Comparison of ENCODE assay signal across 9 mouse cellular contexts in the genomic region with DNA sequence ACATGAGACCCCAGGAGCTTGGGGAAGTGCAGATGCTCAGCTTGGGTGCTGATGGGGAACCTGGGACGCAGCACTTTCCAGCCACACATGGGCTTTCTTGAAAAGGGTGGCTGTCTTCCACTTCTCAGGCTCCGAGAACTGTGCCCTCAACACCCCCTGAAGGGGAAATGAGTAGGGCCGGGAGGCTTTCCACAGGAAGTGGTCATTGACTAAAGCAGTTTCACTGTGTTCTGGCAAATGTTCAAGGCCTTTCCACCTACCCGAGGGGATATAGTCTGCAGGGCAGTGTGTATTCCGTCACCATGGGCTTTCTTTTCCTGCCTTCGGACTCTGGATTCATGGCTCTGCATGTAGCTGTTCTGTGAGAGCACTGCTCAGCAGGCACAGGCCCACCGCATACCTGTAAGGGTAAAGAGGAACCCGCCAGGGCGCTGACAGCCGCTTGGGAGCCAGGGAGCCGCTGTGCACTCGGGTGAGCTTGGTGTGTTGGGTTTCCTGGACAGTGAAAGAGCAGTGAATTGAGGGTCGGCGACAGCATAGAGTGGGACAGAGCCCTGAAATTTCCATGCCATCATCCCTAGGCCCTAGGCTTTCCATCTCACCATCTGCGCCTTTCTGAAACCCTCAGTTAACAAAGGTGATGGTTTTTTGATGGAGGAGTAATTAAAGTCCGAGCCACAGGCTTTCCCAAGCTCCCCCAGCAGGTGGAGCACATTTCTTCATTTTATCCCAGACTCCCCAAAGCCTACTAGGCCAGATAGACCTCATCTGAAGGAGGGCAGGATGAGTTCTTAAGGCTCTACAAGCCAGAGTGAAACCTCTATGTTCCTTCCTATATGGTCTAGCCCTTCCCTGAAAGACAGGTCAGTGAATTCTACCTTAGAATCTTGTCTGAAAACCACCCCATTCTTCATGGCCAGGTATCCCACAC. TPM values are rescaled to one million over a fixed set of nuclear protein-coding genes. Genes with fewer than 3 reads are reported as not detected.
A peak's percentile ranks its signal among the peaks of the same experiment; 100 is the strongest.
DNase-seq lines count a peak whose midpoint lies in the region; ATAC-seq lines count a peak whose summit lies in the region.
"Had no signal": no experiment of that assay in that cellular context is flagged by ENCODE, and none has a peak within 500 bp of the region (broad histone marks: within the 10 kb centered on the region; RNA-seq: fewer than 3 reads in every experiment).

A gene (plus strand): TSS at position 239 of the 931 bp plus-strand sequence.

- no peak within 1 kb of the TSS for H3K27ac ChIP-seq in neural tube, embryonic 11.5 days (ENCODE audit: low read depth, low read length)
- H3K27ac ChIP-seq in heart, embryonic 10.5 days = peak within 1 kb of the TSS; percentile 71

- H3K9ac ChIP-seq in neural tube, embryonic 11.5 days (ENCODE audit: low read length) = no peak within 1 kb of the TSS

- H3K9me3 ChIP-seq in neural tube, embryonic 11.5 days (ENCODE audit: control insufficient read depth, low read length) = no peaks in the 10 kb centered on the region
- H3K9me3 ChIP-seq in heart, embryonic 10.5 days = no peaks in the 10 kb centered on the region

- H3K4me1 ChIP-seq in neural tube, embryonic 11.5 days (ENCODE audit: control insufficient read depth, insufficient read depth, low read length) = peaks cover 5% of the 10 kb centered on the region; the same call in 1 of the 2 replicates
- peaks cover 25% of the 10 kb centered on the region for H3K4me1 ChIP-seq in heart, embryonic 10.5 days

- H3K36me3 ChIP-seq in neural tube, embryonic 11.5 days (ENCODE audit: control insufficient read depth, insufficient read depth, low read length) = no peaks in the 10 kb centered on the region
- peaks cover 6% of the 10 kb centered on the region; the same call in 1 of the 2 replicates for H3K36me3 ChIP-seq in heart, embryonic 10.5 days

- H3K27me3 ChIP-seq in neural tube, embryonic 11.5 days (ENCODE audit: control insufficient read depth, insufficient read depth, low read length) = peaks cover 19% of the 10 kb centered on the region
- peaks cover 41% of the 10 kb centered on the region for H3K27me3 ChIP-seq in heart, embryonic 10.5 days (ENCODE audit: insufficient read depth, poor library complexity, severe bottlenecking)

- no peak for ATAC-seq in neural tube, embryonic 11.5 days (ENCODE audit: insufficient read depth, low FRiP score, low TSS enrichment)

- 49% methylated on average over 16 of the region's 16 CpGs for WGBS in neural tube, embryonic 11.5 days
- WGBS in heart, embryonic 10.5 days = 42% methylated on average over 16 of the region's 16 CpGs

- peak; percentile 47 for DNase-seq in neural tube, embryonic 11.5 days (ENCODE audit: low spot score)
- DNase-seq in neural tube, embryonic 10.5 days (ENCODE audit: extremely low spot score, low spot score) = no peak
- peak; percentile 36 for DNase-seq in brain, adult 2 months (ENCODE audit: low read depth, low spot score)
- peak; percentile 74 for DNase-seq in heart, embryonic 10.5 days (ENCODE audit: low spot score)
- DNase-seq in kidney, adult 9 months = peak; percentile 78
- DNase-seq in lung, postnatal 10 days = peak; percentile 78
- peak; percentile 89 to 91 for DNase-seq in spleen, postnatal 36 days (ENCODE audit: low spot score in 2 of 2)
- DNase-seq in yolk sac, embryonic 10.5 days (ENCODE audit: low spot score) = no peak

- no peak within 1 kb of the TSS for H3K4me3 ChIP-seq in neural tube, embryonic 11.5 days (ENCODE audit: low read depth, low read length)
- H3K4me3 ChIP-seq in heart, embryonic 10.5 days = peak within 1 kb of the TSS; percentile 31; the same call in 1 of the 2 replicates
- H3K4me3 ChIP-seq: erythroblast, embryonic 14.5 days had no signal

- no peak within 1 kb of the TSS for H3K4me2 ChIP-seq in neural tube, embryonic 11.5 days (ENCODE audit: low read depth)

RNA-seq across cellular contexts. Expression of the gene that starts here (rescaled TPM):
- 0.99 and 1.7 TPM in 2 replicates for polyA plus RNA-seq in neural tube, embryonic 11.5 days (2014; fragmentation: Nextera tagmentation; extraction: Ambion mirVana)
- 2.7 and 4.0 TPM in 2 replicates for polyA plus RNA-seq in heart, embryonic 10.5 days (2016; fragmentation: Nextera tagmentation; extraction: Ambion mirVana)

Comparison
In these comparisons a context has a peak if more than half of its experiments do, and no peak if none do; other contexts are left out.
1. DNase-seq: peak in neural tube, embryonic 11.5 days (single experiment), brain, adult 2 months (single experiment), heart, embryonic 10.5 days (single experiment), kidney, adult 9 months (single experiment), lung, postnatal 10 days (single experiment) and spleen, postnatal 36 days (2 of 2); none in neural tube, embryonic 10.5 days (single experiment) and yolk sac, embryonic 10.5 days (single experiment).